Mouse (Mus musculus) ES-Bruce4 (cell line): ENCODE measurements at regions not wholly inside any gene's neighbourhood (a gene's known extent, or its start where the extent isn't known, plus 50 kb on each side); places are given as distances from the start of the nearest gene placed in this dataset.

Source experiments
- H3K27ac ChIP-seq: 2 replicates; pipeline ENCODE4 v1.5.1; 2012; ENCODE audit warnings: low read length, inconsistent platforms; ENCODE audit not compliant: insufficient read depth
- H3K27me3 ChIP-seq: 2 replicates; pipeline ENCODE4 v1.6.1; 2012; ENCODE audit warnings: mild to moderate bottlenecking, low read length, inconsistent platforms; ENCODE audit not compliant: control insufficient read depth, poor library complexity, insufficient read depth, severe bottlenecking
- H3K36me3 ChIP-seq: 2 replicates; pipeline ENCODE4 v1.6.1; 2012; ENCODE audit warnings: inconsistent platforms, mild to moderate bottlenecking, low read length, moderate library complexity; ENCODE audit not compliant: control insufficient read depth, poor library complexity, insufficient read depth, severe bottlenecking
- H3K4me1 ChIP-seq: one replicate; pipeline ENCODE4 v1.8.1; 2011; ENCODE audit warnings: low read length; ENCODE audit not compliant: control insufficient read depth, insufficient read depth
- H3K4me3 ChIP-seq: 2 replicates; pipeline ENCODE4 v1.5.1; 2011; ENCODE audit warnings: low read depth, mild to moderate bottlenecking, low read length
- H3K9ac ChIP-seq: 2 replicates; pipeline ENCODE4 v1.6.1; 2012; ENCODE audit warnings: low read depth, mild to moderate bottlenecking, inconsistent platforms; ENCODE audit not compliant: poor library complexity, severe bottlenecking
- H3K9me3 ChIP-seq: replicated peaks from 2 replicates; pipeline ENCODE4 v1.6.1; 2012; ENCODE audit warnings: mild to moderate bottlenecking, low read length, inconsistent platforms; ENCODE audit not compliant: control insufficient read depth, poor library complexity, insufficient read depth, severe bottlenecking
- CTCF ChIP-seq: IDR thresholded peaks from one replicate; pipeline ENCODE4 v1.8.1; 2011; ENCODE audit warnings: low read depth, low read length
- EP300 ChIP-seq: IDR thresholded peaks from 2 replicates; pipeline ENCODE4 v1.6.1; 2011; ENCODE audit warnings: low read depth, low read length; ENCODE audit not compliant: insufficient read depth
- POLR2A ChIP-seq: IDR thresholded peaks from one replicate; pipeline ENCODE4 v1.8.1; 2011; ENCODE audit warnings: low read length; ENCODE audit not compliant: insufficient read depth

- no peaks in the 10 kb centered on the region for H3K4me1 ChIP-seq
- no peaks in the 10 kb centered on the region for H3K36me3 ChIP-seq
- TF ChIP-seq POLR2A = no peak
- TF ChIP-seq EP300 = no peak
- no peak for TF ChIP-seq CTCF
- H3K9ac ChIP-seq = no peak overlapping the region
- no peak overlapping the region for H3K4me3 ChIP-seq
- H3K27me3 ChIP-seq = no peaks in the 10 kb centered on the region
- H3K9me3 ChIP-seq = no peaks in the 10 kb centered on the region
- H3K27ac ChIP-seq = no peak overlapping the region
Measured at GRCm38 (mm10) chr2:108584799-108585198, 695.7 kb upstream of the Kif18a start.

- Histone ChIP-seq H3K4me1 (no peaks in the 10 kb centered on the region), H3K27ac (no peak overlapping the region), H3K9ac (no peak overlapping the region), H3K36me3 (no peaks in the 10 kb centered on the region), H3K9me3 (no peaks in the 10 kb centered on the region), H3K27me3 (no peaks in the 10 kb centered on the region), H3K4me3 (no peak overlapping the region)
- TF ChIP-seq CTCF (no peak), EP300 (no peak), POLR2A (no peak)
Measured at GRCm38 (mm10) chr2:108593555-108593954, 687.0 kb upstream of the Kif18a start.

GRCm38 (mm10) chr2:108600346-108600745 is 680.2 kb upstream of the Kif18a start:
- Histone ChIP-seq H3K27me3 (no peaks in the 10 kb centered on the region), H3K4me3 (no peak overlapping the region), H3K36me3 (no peaks in the 10 kb centered on the region), H3K27ac (no peak overlapping the region), H3K9ac (no peak overlapping the region), H3K4me1 (no peaks in the 10 kb centered on the region), H3K9me3 (no peaks in the 10 kb centered on the region)
- TF ChIP-seq CTCF (no peak), POLR2A (no peak), EP300 (no peak)

- Histone ChIP-seq H3K9ac (no peak overlapping the region), H3K9me3 (no peaks in the 10 kb centered on the region), H3K4me3 (no peak overlapping the region), H3K36me3 (no peaks in the 10 kb centered on the region), H3K4me1 (no peaks in the 10 kb centered on the region), H3K27me3 (no peaks in the 10 kb centered on the region), H3K27ac (no peak overlapping the region)
- TF ChIP-seq POLR2A = no peak
- no peak for TF ChIP-seq CTCF
Measured at GRCm38 (mm10) chr2:108619580-108619979, 661.0 kb upstream of the Kif18a start.

GRCm38 (mm10) chr2:108622367-108623162 is 658.0 kb upstream of the Kif18a start:
- Histone ChIP-seq H3K4me3 (no peak overlapping the region), H3K9me3 (no peaks in the 10 kb centered on the region), H3K4me1 (no peaks in the 10 kb centered on the region), H3K27ac (no peak overlapping the region), H3K36me3 (no peaks in the 10 kb centered on the region), H3K27me3 (no peaks in the 10 kb centered on the region), H3K9ac (no peak overlapping the region)
- TF ChIP-seq POLR2A (no peak), CTCF (no peak), EP300 (no peak)

GRCm38 (mm10) chr2:108635644-108636043 is 644.9 kb upstream of the Kif18a start:
- no peak for TF ChIP-seq POLR2A
- TF ChIP-seq EP300 = no peak
- no peak for TF ChIP-seq CTCF
- no peak overlapping the region for H3K27ac ChIP-seq
- no peaks in the 10 kb centered on the region for H3K4me1 ChIP-seq
- H3K9me3 ChIP-seq = no peaks in the 10 kb centered on the region
- H3K36me3 ChIP-seq = no peaks in the 10 kb centered on the region
- no peak overlapping the region for H3K9ac ChIP-seq
- H3K27me3 ChIP-seq = no peaks in the 10 kb centered on the region; the same call in 1 of the 2 replicates
- H3K4me3 ChIP-seq = no peak overlapping the region
